Mouse (Mus musculus): ENCODE results near the gene Fshb. TPM values are rescaled to one million over a fixed set of nuclear protein-coding genes. Genes with fewer than 3 reads are reported as not detected.

Gene Fshb
- polyA plus RNA-seq (2012; rRNA removed), result not detected in 2 replicates

- no peak for TF ChIP-seq POLR2A (IDR thresholded peaks at IDR 0.05; ENCODE audit: low read depth, low read length)
- Histone ChIP-seq H3K4me1 (ENCODE audit: control insufficient read depth, insufficient read depth, insufficient read length) (no peaks in the 10 kb centered on the region), H3K27me3 (ENCODE audit: control insufficient read depth, insufficient read depth, low read length) (no peaks in the 10 kb centered on the region), H3K4me3 (ENCODE audit: extremely low read depth, insufficient read depth, insufficient read length) (no peak within 1 kb of the TSS), H3K27ac (ENCODE audit: insufficient read depth, low read length) (no peak within 1 kb of the TSS), H3K36me3 (ENCODE audit: control insufficient read depth, insufficient read depth, low read length) (no peaks in the 10 kb centered on the region)
- 77% methylated on average over 4 of the region's 4 CpGs for WGBS
- no peak for DNase-seq (ENCODE audit: low read depth in 1 of 2, low spot score in 2 of 2)
Measured at GRCm38 (mm10) chr2:107059556-107059955, at the start of gene Fshb. TSS of gene Fshb (minus strand) at chr2:107059656.

GRCm38 (mm10) chr2:107084256-107084655 is 24.8 kb upstream of the Fshb start:
- Histone ChIP-seq H3K36me3 (ENCODE audit: control insufficient read depth, insufficient read depth, low read length) (no peaks in the 10 kb centered on the region), H3K27ac (ENCODE audit: insufficient read depth, low read length) (no peak overlapping the region), H3K4me3 (ENCODE audit: extremely low read depth, insufficient read depth, insufficient read length) (no peak overlapping the region), H3K4me1 (ENCODE audit: control insufficient read depth, insufficient read depth, insufficient read length) (no peaks in the 10 kb centered on the region), H3K27me3 (ENCODE audit: control insufficient read depth, insufficient read depth, low read length) (no peaks in the 10 kb centered on the region)
- no peak for TF ChIP-seq POLR2A (IDR thresholded peaks at IDR 0.05; ENCODE audit: low read depth, low read length)
- TF ChIP-seq CTCF (IDR thresholded peaks at IDR 0.05; ENCODE audit: extremely low read depth, insufficient read depth, insufficient read length, insufficient replicate concordance), result no peak
- no peak for DNase-seq (ENCODE audit: low read depth in 1 of 2, low spot score in 2 of 2)
- 60% methylated on average over 2 of the region's 2 CpGs for WGBS

- DNase-seq (ENCODE audit: low read depth in 1 of 2, low spot score in 2 of 2), result no peak
- Histone ChIP-seq H3K27ac (ENCODE audit: insufficient read depth, low read length) (no peak overlapping the region), H3K4me3 (ENCODE audit: extremely low read depth, insufficient read depth, insufficient read length) (no peak overlapping the region), H3K36me3 (ENCODE audit: control insufficient read depth, insufficient read depth, low read length) (no peaks in the 10 kb centered on the region), H3K4me1 (ENCODE audit: control insufficient read depth, insufficient read depth, insufficient read length) (no peaks in the 10 kb centered on the region), H3K27me3 (ENCODE audit: control insufficient read depth, insufficient read depth, low read length) (no peaks in the 10 kb centered on the region)
- WGBS, result 64% methylated on average over 14 of the region's 14 CpGs
- TF ChIP-seq POLR2A (IDR thresholded peaks at IDR 0.05; ENCODE audit: low read depth, low read length), result no peak
- TF ChIP-seq CTCF (IDR thresholded peaks at IDR 0.05; ENCODE audit: extremely low read depth, insufficient read depth, insufficient read length, insufficient replicate concordance), result no peak; the same call in 1 of the 2 replicates
Measured at GRCm38 (mm10) chr2:107083071-107083885, 23.8 kb upstream of the Fshb start.

GRCm38 (mm10) chr2:107063260-107063659 is 3.8 kb upstream of the Fshb start:
- DNase-seq (ENCODE audit: low read depth in 1 of 2, low spot score in 2 of 2), result no peak
- Histone ChIP-seq H3K36me3 (ENCODE audit: control insufficient read depth, insufficient read depth, low read length) (no peaks in the 10 kb centered on the region), H3K27ac (ENCODE audit: insufficient read depth, low read length) (no peak overlapping the region), H3K27me3 (ENCODE audit: control insufficient read depth, insufficient read depth, low read length) (no peaks in the 10 kb centered on the region), H3K4me1 (ENCODE audit: control insufficient read depth, insufficient read depth, insufficient read length) (no peaks in the 10 kb centered on the region), H3K4me3 (ENCODE audit: extremely low read depth, insufficient read depth, insufficient read length) (no peak overlapping the region)
- TF ChIP-seq CTCF (IDR thresholded peaks at IDR 0.05; ENCODE audit: extremely low read depth, insufficient read depth, insufficient read length, insufficient replicate concordance) (no peak), POLR2A (IDR thresholded peaks at IDR 0.05; ENCODE audit: low read depth, low read length) (no peak)
- 49% methylated on average over 2 of the region's 2 CpGs for WGBS

GRCm38 (mm10) chr2:107045955-107046354 is 13.5 kb downstream of the Fshb start:
- no peaks in the 10 kb centered on the region for H3K27me3 ChIP-seq (ENCODE audit: control insufficient read depth, insufficient read depth, low read length)
- DNase-seq (ENCODE audit: low read depth in 1 of 2, low spot score in 2 of 2), result no peak
- TF ChIP-seq CTCF (IDR thresholded peaks at IDR 0.05; ENCODE audit: extremely low read depth, insufficient read depth, insufficient read length, insufficient replicate concordance), result no peak
- no peak for TF ChIP-seq POLR2A (IDR thresholded peaks at IDR 0.05; ENCODE audit: low read depth, low read length)
- no peak overlapping the region for H3K4me3 ChIP-seq (ENCODE audit: extremely low read depth, insufficient read depth, insufficient read length)
- H3K36me3 ChIP-seq (ENCODE audit: control insufficient read depth, insufficient read depth, low read length), result no peaks in the 10 kb centered on the region
- H3K4me1 ChIP-seq (ENCODE audit: control insufficient read depth, insufficient read depth, insufficient read length), result no peaks in the 10 kb centered on the region
- no peak overlapping the region for H3K27ac ChIP-seq (ENCODE audit: insufficient read depth, low read length)

GRCm38 (mm10) chr2:107040816-107041215 is 18.6 kb downstream of the Fshb start:
- 87% methylated on average over 4 of the region's 4 CpGs for WGBS
- DNase-seq (ENCODE audit: low read depth in 1 of 2, low spot score in 2 of 2), result no peak
- TF ChIP-seq CTCF (IDR thresholded peaks at IDR 0.05; ENCODE audit: extremely low read depth, insufficient read depth, insufficient read length, insufficient replicate concordance), result no peak
- TF ChIP-seq POLR2A (IDR thresholded peaks at IDR 0.05; ENCODE audit: low read depth, low read length), result no peak
- Histone ChIP-seq H3K4me1 (ENCODE audit: control insufficient read depth, insufficient read depth, insufficient read length) (no peaks in the 10 kb centered on the region), H3K27me3 (ENCODE audit: control insufficient read depth, insufficient read depth, low read length) (no peaks in the 10 kb centered on the region), H3K36me3 (ENCODE audit: control insufficient read depth, insufficient read depth, low read length) (no peaks in the 10 kb centered on the region), H3K4me3 (ENCODE audit: extremely low read depth, insufficient read depth, insufficient read length) (no peak overlapping the region), H3K27ac (ENCODE audit: insufficient read depth, low read length) (no peak overlapping the region)

- no peaks in the 10 kb centered on the region for H3K36me3 ChIP-seq (ENCODE audit: control insufficient read depth, insufficient read depth, low read length)
- H3K4me3 ChIP-seq (ENCODE audit: extremely low read depth, insufficient read depth, insufficient read length), result no peak overlapping the region
- H3K4me1 ChIP-seq (ENCODE audit: control insufficient read depth, insufficient read depth, insufficient read length), result no peaks in the 10 kb centered on the region
Measured at GRCm38 (mm10) chr2:107035980-107036379, 23.5 kb downstream of the Fshb start.

More at GRCm38 (mm10) chr2:107035980-107036379, 23.5 kb downstream of the Fshb start:
- 87% methylated on average over 2 of the region's 2 CpGs for WGBS
- DNase-seq (ENCODE audit: low read depth in 1 of 2, low spot score in 2 of 2), result no peak
- no peaks in the 10 kb centered on the region for H3K27me3 ChIP-seq (ENCODE audit: control insufficient read depth, insufficient read depth, low read length)
- H3K27ac ChIP-seq (ENCODE audit: insufficient read depth, low read length), result no peak overlapping the region
- TF ChIP-seq POLR2A (IDR thresholded peaks at IDR 0.05; ENCODE audit: low read depth, low read length) (no peak), CTCF (IDR thresholded peaks at IDR 0.05; ENCODE audit: extremely low read depth, insufficient read depth, insufficient read length, insufficient replicate concordance) (no peak)
